Mouse (Mus musculus) spleen, adult 2 months (tissue): ENCODE data around the gene Fbxl5.

Experiments
- CTCF ChIP-seq: fragments of 200-500 bp; IDR thresholded peaks from 2 replicates; pipeline ENCODE4 v1.5.1; 2011; ENCODE audit warnings: mild to moderate bottlenecking, inconsistent platforms; ENCODE audit not compliant: insufficient read depth, insufficient read length, insufficient replicate concordance; ENCODE audit errors: extremely low read depth
- POLR2A ChIP-seq: fragments of 200-500 bp; IDR thresholded peaks from 2 replicates; pipeline ENCODE4 v1.6.1; 2011; ENCODE audit warnings: low read depth, low read length, inconsistent platforms

DNA sequence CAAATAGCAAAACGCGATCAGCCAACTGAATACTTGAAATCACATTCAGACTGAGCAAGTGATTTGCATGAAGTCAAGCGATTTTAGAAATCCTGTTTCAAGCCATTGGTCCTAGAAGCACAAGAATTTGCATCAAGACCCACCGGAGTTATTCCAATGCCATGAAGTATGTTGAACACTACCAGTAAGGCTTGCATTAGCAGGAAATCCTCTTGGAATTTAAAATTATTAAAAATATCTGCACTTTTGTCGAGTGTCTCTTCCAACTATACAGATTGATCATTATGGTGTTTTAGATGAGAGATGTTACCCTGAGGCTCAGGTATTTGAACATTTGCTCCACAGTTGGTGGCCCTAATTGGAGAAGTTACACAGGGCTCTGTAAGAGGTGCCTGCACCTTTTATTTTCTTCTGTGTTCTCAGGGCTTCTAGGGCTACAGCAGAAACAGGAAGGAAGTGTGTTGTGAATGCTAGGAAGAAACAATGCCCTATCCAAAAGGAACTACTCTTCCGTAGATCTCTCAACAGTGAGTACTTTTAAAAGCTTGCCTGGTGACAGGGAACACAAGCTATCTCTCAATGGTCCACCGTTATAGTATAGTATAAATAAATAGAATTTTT is 32.5 kb upstream of the Fbxl5 start:
- no peak for TF ChIP-seq CTCF
- TF ChIP-seq POLR2A: no peak
